Mouse (Mus musculus) spleen, adult 2 months (tissue): ENCODE measurements around the gene Serpina5. TPM values are rescaled to one million over a fixed set of nuclear protein-coding genes. Genes with fewer than 3 reads are reported as not detected.

Source experiments
- DNase-seq, 2 experiments: peaks; one replicate each; pipeline versions ENCODE4 v3.0.0 to v3.0.0-alpha.2; 2012 to 2021; ENCODE audit warnings: low spot score in 2 of 2, low read depth in 1 of 2
- H3K27ac ChIP-seq: fragments of 200-500 bp; 2 replicates; pipeline ENCODE4 v1.5.1; 2012; ENCODE audit warnings: low read length, inconsistent platforms; ENCODE audit not compliant: insufficient read depth
- H3K27me3 ChIP-seq: fragments of 200-500 bp; 2 replicates; pipeline ENCODE4 v1.6.1; 2012; ENCODE audit warnings: mild to moderate bottlenecking, moderate library complexity, low read length, inconsistent platforms; ENCODE audit not compliant: control insufficient read depth, insufficient read depth
- H3K36me3 ChIP-seq: fragments of 200-500 bp; 2 replicates; pipeline ENCODE4 v1.6.1; 2012; ENCODE audit warnings: mild to moderate bottlenecking, low read length, inconsistent platforms; ENCODE audit not compliant: control insufficient read depth, insufficient read depth
- H3K4me1 ChIP-seq: fragments of 200-500 bp; 2 replicates; pipeline ENCODE4 v1.6.1; 2011; ENCODE audit warnings: inconsistent platforms; ENCODE audit not compliant: control insufficient read depth, insufficient read depth, insufficient read length
- H3K4me3 ChIP-seq: fragments of 200-500 bp; 2 replicates; pipeline ENCODE4 v1.5.1; 2011; ENCODE audit warnings: mild to moderate bottlenecking, inconsistent platforms; ENCODE audit not compliant: insufficient read depth, insufficient read length; ENCODE audit errors: extremely low read depth
- CTCF ChIP-seq: fragments of 200-500 bp; IDR thresholded peaks from 2 replicates; pipeline ENCODE4 v1.5.1; 2011; ENCODE audit warnings: mild to moderate bottlenecking, inconsistent platforms; ENCODE audit not compliant: insufficient read depth, insufficient read length, insufficient replicate concordance; ENCODE audit errors: extremely low read depth
- POLR2A ChIP-seq: fragments of 200-500 bp; IDR thresholded peaks from 2 replicates; pipeline ENCODE4 v1.6.1; 2011; ENCODE audit warnings: low read depth, low read length, inconsistent platforms
- WGBS: fragments of 180-500 bp; shearing (Covaris S2); methylation state at CpG from one replicate; pipeline ENCODE4 v1.1.7; 2018; 5-methylcytosine and 5-hydroxymethylcytosine counted together
- polyA plus RNA-seq: library from polyadenylated mRNA; depleted of rRNA; stranded (reverse); fragments of >200 nt; gene quantifications from 2 replicates; pipeline ENCODE4 v1.2.3, GENCODE M21; 2012; rRNA removed

Gene Serpina5
- not detected in 2 replicates for polyA plus RNA-seq

- Histone ChIP-seq H3K36me3 (no peaks in the 10 kb centered on the region), H3K27ac (no peak within 1 kb of the TSS), H3K27me3 (no peaks in the 10 kb centered on the region), H3K4me1 (no peaks in the 10 kb centered on the region), H3K4me3 (no peak within 1 kb of the TSS)
- WGBS = 90% methylated on average over 6 of the region's 6 CpGs
- TF ChIP-seq POLR2A = no peak
- no peak for DNase-seq
Observed at GRCm38 (mm10) chr12:104100768-104101167, at the start of gene Serpina5. Gene Serpina5, plus strand, starts transcription at chr12:104101113.

GRCm38 (mm10) chr12:104053995-104054394 lies 46.9 kb upstream of the Serpina5 start:
- no peak overlapping the region for H3K4me3 ChIP-seq
- 85% methylated on average over 1 of the region's 1 CpGs for WGBS
- H3K27me3 ChIP-seq = no peaks in the 10 kb centered on the region; the same call in 1 of the 2 replicates
- DNase-seq = no peak
- peaks cover 5% of the 10 kb centered on the region; the same call in 1 of the 2 replicates for H3K4me1 ChIP-seq
- no peak overlapping the region for H3K27ac ChIP-seq
- H3K36me3 ChIP-seq = no peaks in the 10 kb centered on the region
- no peak for TF ChIP-seq CTCF
- TF ChIP-seq POLR2A = no peak

- no peak for DNase-seq
- Histone ChIP-seq H3K27me3 (no peaks in the 10 kb centered on the region; the same call in 1 of the 2 replicates), H3K27ac (no peak overlapping the region), H3K36me3 (no peaks in the 10 kb centered on the region), H3K4me1 (peaks cover 5% of the 10 kb centered on the region; the same call in 1 of the 2 replicates), H3K4me3 (no peak overlapping the region)
- 83% methylated on average over 8 of the region's 8 CpGs for WGBS
- TF ChIP-seq CTCF (no peak), POLR2A (no peak)
Observed at GRCm38 (mm10) chr12:104055755-104056154, 45.2 kb upstream of the Serpina5 start.

GRCm38 (mm10) chr12:104057050-104057449 lies 43.9 kb upstream of the Serpina5 start:
- TF ChIP-seq POLR2A (no peak), CTCF (no peak)
- DNase-seq = peak; percentile 41 to 44
- peaks cover 5% of the 10 kb centered on the region; the same call in 1 of the 2 replicates for H3K4me1 ChIP-seq
- H3K27ac ChIP-seq = peak overlapping the region; percentile 75
- H3K4me3 ChIP-seq = no peak overlapping the region
- 4% methylated on average over 4 of the region's 4 CpGs for WGBS
- H3K36me3 ChIP-seq = no peaks in the 10 kb centered on the region
- no peaks in the 10 kb centered on the region; the same call in 1 of the 2 replicates for H3K27me3 ChIP-seq

GRCm38 (mm10) chr12:104057531-104057930 lies 43.4 kb upstream of the Serpina5 start:
- Histone ChIP-seq H3K4me3 (no peak overlapping the region), H3K27me3 (no peaks in the 10 kb centered on the region; the same call in 1 of the 2 replicates), H3K27ac (peak overlapping the region; percentile 75), H3K4me1 (peaks cover 5% of the 10 kb centered on the region; the same call in 1 of the 2 replicates), H3K36me3 (no peaks in the 10 kb centered on the region)
- WGBS = 83% methylated on average over 7 of the region's 7 CpGs
- TF ChIP-seq POLR2A = no peak
- DNase-seq = no peak

- 61% methylated on average over 6 of the region's 6 CpGs for WGBS
- Histone ChIP-seq H3K27me3 (no peaks in the 10 kb centered on the region; the same call in 1 of the 2 replicates), H3K36me3 (no peaks in the 10 kb centered on the region), H3K4me1 (peaks cover 5% of the 10 kb centered on the region; the same call in 1 of the 2 replicates), H3K4me3 (no peak overlapping the region), H3K27ac (no peak overlapping the region)
- TF ChIP-seq POLR2A (no peak), CTCF (no peak)
- DNase-seq = no peak
Observed at GRCm38 (mm10) chr12:104060126-104060525, 40.8 kb upstream of the Serpina5 start.

GRCm38 (mm10) chr12:104061862-104062261 lies 39.1 kb upstream of the Serpina5 start:
- Histone ChIP-seq H3K4me1 (peaks cover 3% of the 10 kb centered on the region; the same call in 1 of the 2 replicates), H3K27me3 (no peaks in the 10 kb centered on the region; the same call in 1 of the 2 replicates), H3K4me3 (no peak overlapping the region), H3K27ac (peak overlapping the region; percentile 53), H3K36me3 (no peaks in the 10 kb centered on the region)
- 2% methylated on average over 2 of the region's 2 CpGs for WGBS
- DNase-seq = peak in 1 of 2 experiments; percentile 17
- TF ChIP-seq POLR2A (no peak), CTCF (no peak)
